Mouse (Mus musculus) adrenal gland, adult 2 months (tissue): ENCODE measurements around the gene Impdh1. TPM values are rescaled to one million over a fixed set of nuclear protein-coding genes. Genes with fewer than 3 reads are reported as not detected.
"Not testable (repeated sequence)": the region's sequence is repeated elsewhere in the genome, so short reads cannot be mapped to it uniquely, and the experiment has no call there.

Experiments
- DNase-seq: peaks from one replicate; pipeline ENCODE4 v3.0.0; 2021
- long read RNA-seq: library from polyadenylated mRNA; stranded (forward); transcript quantifications from one replicate; pipeline ENCODE4 v2.0.0, GENCODE M21; 2021
- polyA plus RNA-seq: library from polyadenylated mRNA; depleted of rRNA; stranded (reverse); fragments of >200 nt; gene quantifications from 2 replicates; pipeline ENCODE4 v1.2.3, GENCODE M21; 2012; rRNA removed
- total RNA-seq, 2 experiments: library from RNA; stranded (reverse); gene quantifications; 2 replicates each; pipeline ENCODE4 v1.2.3; 2021

The Impdh1 gene
- total RNA-seq (10 to 100 TPM; 58.3 to 86.4 TPM), polyA plus RNA-seq (94.4 and 102 TPM in 2 replicates)
- long read RNA-seq, transcript Impdh1-207 (15 exons, 2,580 nt), result minor isoform, 19 of 101 reads
- long read RNA-seq, transcript Impdh1-201 (14 exons, 2,437 nt), result major isoform, 46 of 101 reads
- long read RNA-seq, transcript Impdh1-202 (15 exons, 2,600 nt), result minor isoform, 25 of 101 reads
- long read RNA-seq, partial matches to known transcripts, result 4 of 101 reads
- long read RNA-seq, other reads (novel, unspliced or antisense), result 7 of 101 reads

- DNase-seq, result peak; percentile 88
Observed at GRCm38 (mm10) chr6:29215881-29216501, at the start of gene Impdh1. Gene Impdh1, minus strand, starts transcription at chr6:29216364.

GRCm38 (mm10) chr6:29264456-29264781, 48.3 kb upstream of the Impdh1 start:
- DNase-seq, result no peak

- DNase-seq, result peak; percentile 71
Observed at GRCm38 (mm10) chr6:29263650-29264455, 47.7 kb upstream of the Impdh1 start.

- no peak for DNase-seq
Observed at GRCm38 (mm10) chr6:29261831-29262230, 45.7 kb upstream of the Impdh1 start.

DNA sequence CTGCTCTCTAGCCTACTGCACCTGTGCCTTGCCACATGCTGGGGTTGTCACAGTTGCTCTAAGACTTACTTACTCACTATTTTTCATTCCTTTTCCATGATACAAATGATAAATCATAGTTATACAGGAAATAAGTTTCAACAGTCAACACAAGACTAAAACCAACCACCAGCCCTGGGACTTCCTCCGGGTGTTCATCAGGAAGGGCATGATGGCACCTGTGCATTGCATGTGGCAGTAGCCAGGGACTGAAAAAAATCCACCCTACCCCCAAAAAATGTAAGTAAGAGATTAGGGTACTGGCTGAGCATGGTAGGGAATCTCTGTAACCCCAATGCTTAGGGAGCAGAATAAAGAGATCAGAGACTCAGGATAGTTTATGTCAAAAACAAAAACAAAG, 43.3 kb upstream of the Impdh1 start:
- DNase-seq, result no peak

- no peak for DNase-seq
Observed at GRCm38 (mm10) chr6:29247072-29247471, 30.9 kb upstream of the Impdh1 start.

- DNase-seq, result no peak
Observed at GRCm38 (mm10) chr6:29246585-29246984, 30.4 kb upstream of the Impdh1 start.

DNA sequence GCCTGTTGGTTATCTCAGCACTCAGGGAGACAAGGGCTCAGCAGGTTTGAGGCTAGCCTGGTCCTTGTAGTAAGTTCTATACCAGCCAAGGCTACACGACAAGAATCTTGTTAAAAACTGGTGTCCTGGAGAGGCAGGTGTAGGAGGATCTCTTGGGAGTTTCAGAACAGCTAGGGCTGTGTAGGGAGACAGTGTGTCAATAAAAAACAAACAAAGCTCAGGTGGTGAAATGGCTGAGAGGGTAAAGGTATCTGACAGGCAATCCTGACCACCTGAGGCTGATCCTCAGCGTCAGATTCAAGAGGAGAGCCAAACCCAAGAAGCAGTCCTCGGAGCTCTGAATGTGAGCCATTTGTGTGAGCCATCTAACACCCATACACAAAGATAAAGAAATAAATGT, 30.0 kb upstream of the Impdh1 start:
- DNase-seq, result no peak

GRCm38 (mm10) chr6:29245272-29246120, 29.3 kb upstream of the Impdh1 start:
- DNase-seq, result peak; percentile 6

GRCm38 (mm10) chr6:29242265-29242664, 26.1 kb upstream of the Impdh1 start:
- no peak for DNase-seq

DNA sequence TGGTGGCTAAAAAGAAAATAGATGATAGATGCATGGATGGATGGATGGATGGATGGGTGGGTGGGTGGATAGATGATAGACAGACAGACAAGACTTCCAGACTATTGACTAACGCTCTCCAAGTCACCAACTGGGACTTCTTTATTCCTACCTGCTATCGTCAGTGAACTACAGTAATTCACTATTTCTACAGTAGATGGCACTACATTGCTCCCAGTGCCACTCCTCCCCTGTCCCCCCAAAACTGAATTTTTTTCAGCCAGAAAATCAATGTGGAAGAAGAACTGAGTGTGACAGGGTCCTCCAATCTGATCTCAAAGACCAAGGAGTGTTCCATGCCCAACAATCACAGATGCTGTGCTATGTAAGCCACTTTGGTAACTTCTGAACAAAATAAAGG, 25.5 kb upstream of the Impdh1 start:
- DNase-seq, result no peak

DNA sequence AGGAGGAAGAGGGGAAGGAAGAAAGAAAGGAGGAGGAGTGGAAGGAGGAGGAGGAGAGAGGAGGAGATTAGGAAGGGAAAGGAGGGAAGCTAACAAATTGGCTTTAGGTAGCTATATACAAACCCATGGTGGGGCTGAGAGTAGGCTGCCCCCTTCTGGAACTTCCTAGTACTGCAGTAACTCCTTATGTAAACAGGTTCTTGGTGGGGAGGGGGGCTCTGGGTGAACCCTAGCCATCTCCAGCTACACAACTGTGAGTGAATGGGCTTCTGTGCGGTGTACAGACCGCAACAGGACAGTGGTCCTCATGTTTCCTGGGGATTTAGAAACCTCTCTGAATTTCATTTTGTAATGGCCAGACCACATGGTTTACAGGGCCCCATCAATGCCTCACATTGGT, 24.6 kb upstream of the Impdh1 start:
- peak; percentile 34 for DNase-seq

GRCm38 (mm10) chr6:29234272-29234671, 18.1 kb upstream of the Impdh1 start:
- no peak for DNase-seq

GRCm38 (mm10) chr6:29233710-29234109, 17.5 kb upstream of the Impdh1 start:
- no peak for DNase-seq

- DNase-seq, result no peak
Observed at GRCm38 (mm10) chr6:29232321-29232720, 16.2 kb upstream of the Impdh1 start.

- no peak for DNase-seq
Observed at GRCm38 (mm10) chr6:29231799-29232198, 15.6 kb upstream of the Impdh1 start.

DNA sequence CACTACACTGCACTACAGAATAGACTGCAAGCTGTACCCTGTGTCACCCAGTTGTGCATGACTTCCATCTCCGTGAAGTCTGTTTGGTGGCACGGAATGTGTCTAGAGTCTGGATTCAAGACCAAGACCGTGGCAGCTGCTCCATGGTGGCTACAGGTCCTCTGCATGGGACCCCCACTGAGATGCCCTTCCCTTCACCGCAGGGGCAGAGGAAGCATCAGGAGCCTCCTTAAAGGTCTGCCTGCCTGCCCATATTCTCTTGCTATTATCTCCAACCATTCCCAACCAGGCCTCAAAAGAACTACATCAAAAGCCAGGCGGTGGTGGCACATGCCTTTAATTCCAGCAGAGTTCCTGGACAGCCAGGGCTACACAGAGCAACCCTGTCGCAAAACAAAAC, 14.2 kb upstream of the Impdh1 start:
- no peak for DNase-seq

DNA sequence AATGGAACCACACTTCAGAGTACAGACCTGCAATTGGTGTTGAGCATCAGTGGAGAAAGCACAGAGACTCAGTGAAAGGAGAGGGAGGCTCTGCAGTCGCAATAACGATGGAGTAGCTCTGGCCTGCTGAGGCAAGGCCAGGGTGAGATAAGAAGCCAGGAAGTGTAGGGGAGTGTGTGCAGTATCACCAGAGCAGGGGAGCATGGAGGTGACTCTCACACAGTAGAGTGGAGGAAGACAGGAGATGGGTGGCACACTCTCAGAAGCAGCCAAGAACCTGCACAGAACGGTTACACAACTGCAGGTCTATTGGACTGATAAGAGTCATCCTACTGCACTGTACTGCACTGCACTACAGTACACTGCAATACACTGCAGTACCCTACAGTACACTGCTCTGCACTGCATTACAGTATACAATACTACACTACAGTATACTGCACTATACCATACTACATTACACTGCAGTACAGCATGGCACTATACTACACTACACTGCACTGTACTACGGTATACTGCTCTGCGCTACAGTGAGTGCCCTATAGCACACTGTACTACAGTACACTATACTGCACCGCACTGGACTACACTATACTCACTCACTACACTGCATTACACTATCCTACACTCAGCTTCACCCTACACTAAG, 13.2 kb upstream of the Impdh1 start:
- no peak for DNase-seq

GRCm38 (mm10) chr6:29217717-29218116, 1.6 kb upstream of the Impdh1 start:
- not testable (repeated sequence) for DNase-seq

DNA sequence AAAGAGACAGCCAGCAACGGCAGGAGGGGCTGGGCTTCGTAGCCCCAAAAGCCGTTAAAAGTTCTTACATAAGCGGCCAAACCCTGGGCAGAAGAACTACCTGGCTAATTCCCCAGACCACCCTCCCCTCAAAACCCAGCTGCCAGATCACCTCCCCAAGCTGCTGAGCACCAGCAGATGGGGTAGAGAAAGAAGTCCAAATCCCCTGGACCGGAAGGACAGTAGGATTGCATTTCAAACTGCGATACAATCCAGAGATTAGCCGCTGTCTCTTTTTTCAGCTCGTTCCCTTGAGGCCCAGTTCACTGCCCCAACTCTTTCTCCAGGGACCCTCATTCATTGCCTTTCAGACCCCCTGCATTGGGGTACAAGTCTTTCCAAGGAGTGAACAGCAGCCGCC, 983 bp downstream of the Impdh1 start:
- no peak for DNase-seq

DNA sequence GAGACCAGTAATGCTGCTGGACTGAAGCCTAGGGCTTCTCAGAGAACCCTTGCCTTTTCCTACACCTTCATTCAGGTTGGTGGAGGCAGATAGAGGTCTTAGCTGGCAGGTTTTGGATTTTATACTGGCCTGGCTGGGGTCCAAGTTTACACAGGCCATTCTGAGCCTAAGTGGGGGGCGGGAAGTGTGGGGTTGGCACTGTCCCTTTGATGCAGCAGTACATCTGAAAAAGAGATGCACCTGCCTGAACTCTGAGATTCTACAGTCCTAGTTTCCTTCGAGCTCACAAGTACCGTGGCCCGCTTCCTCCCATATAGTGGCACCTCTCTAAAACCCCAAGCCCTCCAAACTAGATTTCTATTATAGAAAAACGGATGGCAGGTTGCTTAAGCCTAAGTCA, 1.4 kb downstream of the Impdh1 start:
- DNase-seq, result no peak

DNA sequence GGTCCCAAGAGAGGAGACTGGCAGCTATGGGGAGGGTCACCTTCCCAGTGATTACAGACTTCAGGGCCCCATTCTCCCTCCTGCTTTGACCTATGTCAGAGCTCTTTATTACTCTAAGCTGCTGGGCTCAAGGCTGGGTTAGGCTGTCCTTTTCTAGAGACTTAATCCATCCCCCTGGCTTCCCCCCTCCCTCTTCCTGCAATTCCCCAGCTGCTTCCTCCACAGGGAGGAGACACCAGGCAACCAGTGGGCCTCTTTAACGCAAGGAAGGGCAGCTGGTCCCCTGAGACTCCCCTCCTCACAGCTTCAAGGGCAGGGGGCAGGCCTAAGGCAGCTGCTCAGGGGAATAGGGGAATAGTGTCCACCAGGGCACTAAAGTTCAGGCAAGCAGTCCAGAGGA, 1.9 kb downstream of the Impdh1 start:
- peak; percentile 38 for DNase-seq
